Mouse (Mus musculus) midbrain, postnatal 0 days (tissue): ENCODE results near the gene Etv4. TPM values are rescaled to one million over a fixed set of nuclear protein-coding genes. Genes with fewer than 3 reads are reported as not detected.
A peak's percentile ranks its signal among the peaks of the same experiment; 100 is the strongest.

ENCODE experiments used
- ATAC-seq: fragments of 200-750 bp; cut with Nextera tagmentation; 2 replicates; pipeline ENCODE4 v1.8.0; 2017; ENCODE audit warnings: moderate number of reproducible peaks, mild to moderate bottlenecking, moderate TSS enrichment, moderate library complexity; ENCODE audit not compliant: low FRiP score
- DNase-seq: peaks from one replicate; pipeline ENCODE4 v3.0.0-alpha.2; 2015; ENCODE audit warnings: low spot score
- H3K27ac ChIP-seq: fragments of 300-500 bp; sonication (generic); 2 replicates; pipeline ENCODE4 v1.5.1; 2014; ENCODE audit warnings: low read depth, mild to moderate bottlenecking, low read length, mixed read lengths
- H3K27me3 ChIP-seq: fragments of 300-500 bp; sonication (generic); 2 replicates; pipeline ENCODE4 v1.6.1; 2014; ENCODE audit warnings: low read length, control low read depth, mixed read lengths; ENCODE audit not compliant: insufficient read depth
- H3K36me3 ChIP-seq: fragments of 300-500 bp; sonication (generic); 2 replicates; pipeline ENCODE4 v1.6.1; 2014; ENCODE audit warnings: low read length, control low read depth, mixed read lengths; ENCODE audit not compliant: insufficient read depth
- H3K4me1 ChIP-seq: fragments of 300-500 bp; sonication (generic); 2 replicates; pipeline ENCODE4 v1.6.1; 2014; ENCODE audit warnings: mild to moderate bottlenecking, control low read depth, antibody characterized with exemption, low read length, mixed read lengths; ENCODE audit not compliant: insufficient read depth
- H3K4me2 ChIP-seq: fragments of 300-500 bp; sonication (generic); 2 replicates; pipeline ENCODE4 v1.6.1; 2014; ENCODE audit warnings: low read depth, mild to moderate bottlenecking, low read length, mixed read lengths; ENCODE audit not compliant: poor library complexity, severe bottlenecking
- H3K4me3 ChIP-seq: fragments of 300-500 bp; sonication (generic); 2 replicates; pipeline ENCODE4 v1.5.1; 2014; ENCODE audit warnings: low read depth, mild to moderate bottlenecking, low read length, moderate library complexity
- H3K9ac ChIP-seq: fragments of 300-500 bp; sonication (generic); replicated peaks from 2 replicates; pipeline ENCODE4 v1.6.1; 2014; ENCODE audit warnings: mild to moderate bottlenecking, low read length, moderate library complexity, mixed read lengths; ENCODE audit not compliant: poor library complexity, severe bottlenecking
- H3K9me3 ChIP-seq: fragments of 300-500 bp; sonication (generic); 2 replicates; pipeline ENCODE4 v1.6.1; 2016; ENCODE audit warnings: low read length, control low read depth
- CTCF ChIP-seq: IDR thresholded peaks from 2 replicates; pipeline ENCODE4 v1.5.1; 2016; ENCODE audit warnings: antibody characterized with exemption, mild to moderate bottlenecking
- WGBS: fragments of 180-500 bp; shearing (Covaris S2); extraction: QIAGEN DNeasy Blood & Tissue Kit; methylation state at CpG from one replicate; pipeline ENCODE4 v1.1.7; 2014; 5-methylcytosine and 5-hydroxymethylcytosine counted together
- polyA plus RNA-seq: library from polyadenylated mRNA; unstranded; fragments of >200 nt; fragmentation: Nextera tagmentation; extraction: Ambion mirVana; gene quantifications from 2 replicates; pipeline ENCODE4 v1.2.1, GENCODE M21; 2015
- total RNA-seq: library from RNA; depleted of rRNA; stranded (reverse); fragments of >200 nt; gene quantifications from 2 replicates; pipeline ENCODE4 v1.2.3, GENCODE M21; 2014

The Etv4 gene
- total and polyA plus RNA-seq, 2 experiments from 2014 or later = 18.4 to 30.4 TPM

DNA sequence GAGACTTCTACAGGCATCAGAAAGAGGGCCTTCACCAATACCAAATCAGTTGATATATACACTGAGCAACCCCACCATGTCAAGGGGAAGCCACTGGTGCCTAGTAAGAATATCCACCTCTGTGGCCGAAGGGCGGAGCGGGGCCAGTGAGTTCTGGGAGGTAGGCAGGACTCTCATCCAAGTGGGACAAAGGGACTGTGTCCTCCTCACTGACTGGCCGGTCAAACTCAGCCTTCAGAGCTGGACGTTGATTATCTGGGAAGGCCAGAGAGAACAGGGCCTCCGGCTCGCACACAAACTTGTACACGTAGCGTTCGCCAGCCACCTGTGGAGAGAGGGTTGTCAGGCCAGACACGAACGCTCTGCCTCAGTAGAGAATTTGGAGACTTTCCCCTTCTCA is 14.9 kb downstream of the Etv4 start:
- no peak overlapping the region for H3K27ac ChIP-seq
- no peak overlapping the region for H3K9ac ChIP-seq
- ATAC-seq (no peak), DNase-seq (no peak)
- H3K27me3 ChIP-seq = peaks cover 12% of the 10 kb centered on the region; the same call in 1 of the 2 replicates
- 92% methylated on average over 12 of the region's 12 CpGs for WGBS
- TF ChIP-seq CTCF = no peak
- no peak overlapping the region for H3K4me3 ChIP-seq
- H3K4me1 ChIP-seq = 0 out of 2 replicates have a peak, but pooled peaks cover 4% of the 10 kb centered on the region
- H3K4me2 ChIP-seq = no peak overlapping the region
- no peaks in the 10 kb centered on the region for H3K9me3 ChIP-seq
- peaks cover 31% of the 10 kb centered on the region for H3K36me3 ChIP-seq

DNA sequence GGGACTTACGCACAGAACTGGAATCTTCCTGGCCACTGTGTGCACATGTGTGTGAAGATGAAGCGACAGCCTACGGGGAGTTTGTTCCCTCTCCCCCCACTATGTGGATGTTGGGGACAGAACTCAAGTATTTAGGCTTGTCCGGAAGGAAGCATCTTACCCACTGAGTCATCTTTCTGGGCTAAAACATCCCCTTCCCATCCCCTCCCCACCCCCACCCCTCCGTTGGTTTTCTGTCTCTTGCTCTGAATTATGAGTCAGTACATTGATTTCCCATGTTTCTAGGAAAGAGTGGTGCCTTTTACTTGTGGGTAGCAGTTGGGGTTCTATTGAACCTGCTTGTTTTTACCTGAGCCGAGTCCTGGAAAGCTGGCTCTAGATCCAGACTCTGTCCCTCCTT is 16.4 kb downstream of the Etv4 start:
- no peak for DNase-seq
- peaks cover 41% of the 10 kb centered on the region for H3K36me3 ChIP-seq
- no peaks in the 10 kb centered on the region for H3K9me3 ChIP-seq

DNA sequence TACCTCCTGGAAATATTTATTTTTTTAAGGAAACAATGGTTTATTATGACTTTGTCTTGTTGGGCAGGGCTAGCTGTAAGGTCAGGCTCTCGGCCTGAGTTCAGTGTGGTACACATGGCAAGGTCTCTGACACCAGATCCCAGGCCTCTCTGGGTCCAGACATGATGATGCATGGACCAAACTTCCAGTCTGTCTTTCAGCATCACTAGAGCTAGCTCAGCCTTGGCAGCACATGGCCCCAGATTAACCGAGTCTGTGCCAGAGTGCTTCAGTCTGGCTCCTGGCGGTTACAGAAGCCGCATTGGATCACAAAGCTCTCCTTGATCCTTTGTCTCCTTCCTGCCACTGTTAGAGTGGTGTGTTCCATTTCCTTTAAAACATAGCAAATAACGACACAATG is 17.8 kb downstream of the Etv4 start:
- H3K9me3 ChIP-seq = no peaks in the 10 kb centered on the region
- no peak for TF ChIP-seq CTCF
- H3K27me3 ChIP-seq = no peaks in the 10 kb centered on the region
- H3K27ac ChIP-seq = no peak overlapping the region
- peaks cover 43% of the 10 kb centered on the region for H3K36me3 ChIP-seq
- no peak overlapping the region for H3K4me3 ChIP-seq
- 0 out of 2 replicates have a peak, but pooled peaks cover under 1% of the 10 kb centered on the region for H3K4me1 ChIP-seq
- WGBS = 65% methylated on average over 5 of the region's 5 CpGs
- DNase-seq (no peak), ATAC-seq (no peak)
- H3K9ac ChIP-seq = no peak overlapping the region
- no peak overlapping the region for H3K4me2 ChIP-seq

More for the DNA sequence above, 16.4 kb downstream of the Etv4 start:
- Histone ChIP-seq H3K27ac (no peak overlapping the region), H3K4me3 (no peak overlapping the region), H3K4me2 (no peak overlapping the region), H3K4me1 (0 out of 2 replicates have a peak, but pooled peaks cover 4% of the 10 kb centered on the region), H3K27me3 (peaks cover 4% of the 10 kb centered on the region; the same call in 1 of the 2 replicates), H3K9ac (no peak overlapping the region)
- ATAC-seq = no peak
- WGBS = 94% methylated on average over 6 of the region's 6 CpGs
- no peak for TF ChIP-seq CTCF

DNA sequence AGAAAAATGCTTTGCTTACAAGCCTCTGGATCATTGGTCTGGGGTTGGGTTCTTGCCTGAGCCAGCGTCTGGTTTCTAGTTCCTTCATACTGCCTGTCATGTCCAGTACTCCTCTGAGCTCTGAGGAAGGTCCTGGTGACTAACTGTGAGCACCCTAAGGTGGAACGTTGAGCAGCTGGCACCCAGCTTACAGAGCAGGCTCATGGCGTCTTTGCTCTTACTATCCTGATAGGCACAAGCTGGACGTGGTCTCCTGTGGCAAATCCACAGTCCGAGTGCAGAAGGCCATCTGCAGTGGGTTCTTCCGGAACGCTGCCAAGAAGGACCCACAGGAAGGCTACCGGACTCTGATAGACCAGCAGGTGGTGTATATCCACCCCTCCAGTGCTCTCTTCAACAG is 20.6 kb downstream of the Etv4 start:
- peaks cover 55% of the 10 kb centered on the region for H3K36me3 ChIP-seq
- H3K9me3 ChIP-seq = no peaks in the 10 kb centered on the region
- no peak for ATAC-seq
- WGBS = 93% methylated on average over 8 of the region's 8 CpGs
- H3K27ac ChIP-seq = no peak overlapping the region
- no peak for TF ChIP-seq CTCF
- H3K4me1 ChIP-seq = no peaks in the 10 kb centered on the region
- no peak overlapping the region for H3K4me3 ChIP-seq
- no peak overlapping the region for H3K4me2 ChIP-seq
- DNase-seq = no peak
- H3K9ac ChIP-seq = no peak overlapping the region
- H3K27me3 ChIP-seq = no peaks in the 10 kb centered on the region

DNA sequence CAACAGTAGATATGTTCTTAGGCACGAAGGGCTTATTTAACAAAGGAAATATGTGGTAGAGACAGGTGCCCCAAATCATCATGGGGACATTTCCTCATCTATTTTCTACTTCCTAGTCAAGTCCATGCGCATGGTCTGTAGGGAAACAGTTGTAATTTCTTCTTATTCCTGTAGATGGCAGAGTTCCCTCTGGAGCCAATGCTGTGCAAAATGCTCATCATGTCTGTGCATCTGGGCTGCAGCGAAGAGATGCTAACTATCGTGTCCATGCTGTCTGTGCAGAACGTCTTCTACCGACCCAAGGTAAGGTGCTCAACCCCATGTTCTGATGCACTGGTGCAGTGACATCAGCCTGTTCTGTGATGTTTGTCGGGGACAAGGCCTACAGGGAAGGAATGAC is 21.4 kb downstream of the Etv4 start:
- Histone ChIP-seq H3K4me3 (no peak overlapping the region), H3K27me3 (no peaks in the 10 kb centered on the region), H3K27ac (no peak overlapping the region), H3K9me3 (no peaks in the 10 kb centered on the region), H3K4me2 (no peak overlapping the region), H3K4me1 (no peaks in the 10 kb centered on the region), H3K36me3 (peaks cover 59% of the 10 kb centered on the region), H3K9ac (no peak overlapping the region)
- peak; percentile 85 for DNase-seq
- ATAC-seq = no peak
- 51% methylated on average over 7 of the region's 7 CpGs for WGBS
- TF ChIP-seq CTCF = peak; percentile 86

DNA sequence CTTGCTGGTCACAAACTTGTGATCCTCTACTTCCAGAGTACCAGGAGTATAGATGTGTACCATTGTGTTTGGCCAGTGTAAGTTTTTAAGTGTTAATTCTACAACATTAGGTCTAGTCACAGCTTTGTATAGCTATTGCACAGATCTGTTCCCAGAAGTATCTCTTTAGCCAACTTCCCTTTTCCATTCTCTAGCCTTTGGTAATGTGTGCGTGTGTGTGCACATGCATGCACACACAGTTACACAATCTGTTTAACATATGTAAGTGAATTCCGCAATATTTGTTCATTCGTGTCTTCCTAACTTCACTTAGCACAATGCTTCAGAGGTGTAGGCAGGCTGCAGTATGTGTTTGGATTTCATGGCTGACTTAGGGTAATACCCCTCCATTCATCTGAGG is 25.6 kb downstream of the Etv4 start:
- ATAC-seq = no peak
- no peaks in the 10 kb centered on the region for H3K27me3 ChIP-seq
- no peak for DNase-seq
- 97% methylated on average over 3 of the region's 3 CpGs for WGBS
- H3K9ac ChIP-seq = no peak overlapping the region
- no peak overlapping the region for H3K4me2 ChIP-seq
- no peaks in the 10 kb centered on the region for H3K9me3 ChIP-seq
- no peaks in the 10 kb centered on the region for H3K4me1 ChIP-seq
- no peak overlapping the region for H3K4me3 ChIP-seq
- no peak overlapping the region for H3K27ac ChIP-seq
- no peak for TF ChIP-seq CTCF
- H3K36me3 ChIP-seq = peaks cover 48% of the 10 kb centered on the region
